Mouse (Mus musculus): ENCODE results near the gene Rufy3. TPM values are rescaled to one million over a fixed set of nuclear protein-coding genes. Genes with fewer than 3 reads are reported as not detected.
A peak's percentile ranks its signal among the peaks of the same experiment; 100 is the strongest.
"Not testable (repeated sequence)": the region's sequence is repeated elsewhere in the genome, so short reads cannot be mapped to it uniquely, and the experiment has no call there.

The Rufy3 gene
- 1 to 10 TPM; 5.6 to 6.6 (median 6.4) TPM for total RNA-seq (2022)

- peak; percentile 80 to 84 for DNase-seq (ENCODE audit: low spot score in 2 of 2)
Measured at GRCm38 (mm10) chr5:88564501-88565147, at the start of gene Rufy3. Gene Rufy3 (plus strand): TSS chr5:88565040.

DNA sequence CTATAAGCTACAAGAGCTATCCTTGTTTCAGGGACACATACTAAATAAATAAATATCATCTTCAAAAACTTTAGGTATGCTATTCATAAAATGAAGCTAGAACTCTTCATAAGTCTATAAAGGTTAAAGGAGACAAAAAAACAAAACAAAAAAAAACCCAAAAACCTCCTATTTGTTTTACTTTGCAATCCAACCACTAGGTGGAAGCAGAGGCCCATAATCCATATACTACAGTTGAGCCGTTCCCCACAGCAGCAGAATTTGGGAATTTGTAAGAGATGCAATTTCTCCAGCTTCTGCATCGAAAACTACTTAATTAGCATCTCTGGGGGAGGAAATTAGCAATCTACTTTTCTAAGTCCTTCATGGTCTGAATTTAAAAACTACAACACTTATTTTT lies 45.6 kb upstream of the Rufy3 start:
- DNase-seq (ENCODE audit: low spot score in 2 of 2): no peak

GRCm38 (mm10) chr5:88527657-88528056 lies 37.2 kb upstream of the Rufy3 start, which contains the start of gene Jchain:
Gene Jchain (minus strand): TSS chr5:88527891.
- DNase-seq (ENCODE audit: low spot score in 2 of 2): no peak

GRCm38 (mm10) chr5:88530908-88531307 lies 33.9 kb upstream of the Rufy3 start:
- no peak for DNase-seq (ENCODE audit: low spot score in 2 of 2)

DNA sequence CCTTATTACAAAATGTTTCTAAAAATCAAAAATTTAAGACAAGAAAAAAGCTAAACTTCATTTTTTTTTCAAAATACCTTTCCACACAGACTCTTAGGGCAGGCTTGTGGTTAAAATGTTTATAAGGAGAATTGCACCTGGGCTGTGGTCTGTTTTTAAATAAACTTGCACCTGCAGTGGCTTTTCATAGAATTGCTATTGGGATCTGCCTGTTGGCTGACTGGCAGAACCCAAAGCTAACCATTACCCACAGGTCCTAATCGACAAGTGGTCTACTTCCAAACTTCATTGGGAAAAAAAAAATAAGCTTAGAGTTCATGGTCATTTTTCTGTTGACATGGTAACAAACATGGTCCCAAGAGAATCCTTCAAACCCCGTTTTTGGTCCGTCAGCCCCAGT lies 30.1 kb upstream of the Rufy3 start:
- no peak for DNase-seq (ENCODE audit: low spot score in 2 of 2)

GRCm38 (mm10) chr5:88540845-88541244 lies 24.0 kb upstream of the Rufy3 start:
- no peak for DNase-seq (ENCODE audit: low spot score in 2 of 2)

DNA sequence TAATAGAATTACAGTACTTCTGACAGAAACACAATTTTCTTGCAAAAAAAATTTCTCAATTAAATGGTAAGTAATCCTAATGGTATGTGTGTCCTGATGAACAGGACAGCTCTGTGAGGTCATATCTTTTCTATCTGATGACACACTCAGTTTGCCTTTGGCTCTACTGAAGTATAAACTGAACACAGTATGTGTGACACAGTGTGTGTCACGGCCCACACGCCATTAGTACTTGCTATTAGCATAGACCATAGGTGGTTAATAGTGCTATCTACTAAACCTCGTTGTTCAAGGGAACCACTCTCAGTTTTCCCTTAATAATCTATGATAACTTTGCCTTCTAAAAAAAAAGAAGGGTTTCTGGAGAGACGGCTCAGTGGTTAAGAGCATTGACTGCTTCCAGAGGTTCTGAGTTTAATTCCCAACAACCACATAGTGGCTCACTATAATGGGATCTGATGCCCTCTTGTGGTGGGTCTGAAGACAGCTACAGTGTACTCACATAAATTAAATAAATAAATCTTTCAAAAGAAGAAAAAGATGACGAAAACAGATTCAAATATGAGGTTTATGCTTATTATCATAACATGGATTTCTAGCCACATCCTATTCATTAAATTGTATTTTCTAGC lies 22.1 kb upstream of the Rufy3 start:
- no peak for DNase-seq (ENCODE audit: low spot score in 2 of 2)

GRCm38 (mm10) chr5:88544411-88544810 lies 20.4 kb upstream of the Rufy3 start:
- DNase-seq (ENCODE audit: low spot score in 2 of 2): not testable (repeated sequence)

GRCm38 (mm10) chr5:88545536-88545935 lies 19.3 kb upstream of the Rufy3 start:
- no peak for DNase-seq (ENCODE audit: low spot score in 2 of 2)

DNA sequence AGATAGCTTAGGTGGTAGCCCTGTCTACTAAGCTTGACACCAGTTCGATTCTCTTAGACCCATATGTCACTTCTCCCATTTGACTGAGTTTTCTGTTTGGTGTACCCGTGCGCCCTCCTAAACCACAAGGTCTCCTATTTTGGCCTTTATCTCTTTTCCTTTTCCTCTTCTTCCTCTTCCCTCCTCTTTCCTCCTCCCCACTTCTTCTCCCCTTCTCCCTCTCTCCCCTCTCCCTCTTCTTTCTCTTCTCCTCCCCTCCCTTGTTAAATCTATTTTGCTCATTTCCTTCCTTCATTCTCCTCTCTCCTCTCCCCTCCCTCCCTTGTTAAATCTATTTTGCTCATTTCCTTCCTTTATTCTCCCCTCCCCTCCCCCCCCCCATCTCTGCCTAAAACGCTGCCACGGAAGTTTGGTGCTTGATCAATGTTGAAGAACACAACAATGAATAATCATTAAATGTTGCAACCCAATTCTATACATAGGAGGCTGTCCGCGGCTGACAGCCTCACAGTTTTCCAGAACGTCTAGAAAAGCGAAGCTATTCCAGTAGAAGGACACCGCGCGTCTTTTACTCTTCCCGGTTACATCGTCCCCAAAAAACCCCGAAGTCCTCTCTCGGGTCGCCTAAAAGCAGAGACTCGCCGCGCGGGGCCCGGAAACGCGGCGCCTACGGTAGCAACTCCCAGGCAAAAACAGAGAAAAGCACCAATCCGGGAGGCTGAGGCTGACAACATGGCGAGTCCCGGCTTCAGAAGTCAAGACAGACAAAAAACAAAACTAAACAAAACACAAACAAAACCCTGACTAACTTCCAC lies 11.4 kb upstream of the Rufy3 start:
- no peak for DNase-seq (ENCODE audit: low spot score in 2 of 2)

DNA sequence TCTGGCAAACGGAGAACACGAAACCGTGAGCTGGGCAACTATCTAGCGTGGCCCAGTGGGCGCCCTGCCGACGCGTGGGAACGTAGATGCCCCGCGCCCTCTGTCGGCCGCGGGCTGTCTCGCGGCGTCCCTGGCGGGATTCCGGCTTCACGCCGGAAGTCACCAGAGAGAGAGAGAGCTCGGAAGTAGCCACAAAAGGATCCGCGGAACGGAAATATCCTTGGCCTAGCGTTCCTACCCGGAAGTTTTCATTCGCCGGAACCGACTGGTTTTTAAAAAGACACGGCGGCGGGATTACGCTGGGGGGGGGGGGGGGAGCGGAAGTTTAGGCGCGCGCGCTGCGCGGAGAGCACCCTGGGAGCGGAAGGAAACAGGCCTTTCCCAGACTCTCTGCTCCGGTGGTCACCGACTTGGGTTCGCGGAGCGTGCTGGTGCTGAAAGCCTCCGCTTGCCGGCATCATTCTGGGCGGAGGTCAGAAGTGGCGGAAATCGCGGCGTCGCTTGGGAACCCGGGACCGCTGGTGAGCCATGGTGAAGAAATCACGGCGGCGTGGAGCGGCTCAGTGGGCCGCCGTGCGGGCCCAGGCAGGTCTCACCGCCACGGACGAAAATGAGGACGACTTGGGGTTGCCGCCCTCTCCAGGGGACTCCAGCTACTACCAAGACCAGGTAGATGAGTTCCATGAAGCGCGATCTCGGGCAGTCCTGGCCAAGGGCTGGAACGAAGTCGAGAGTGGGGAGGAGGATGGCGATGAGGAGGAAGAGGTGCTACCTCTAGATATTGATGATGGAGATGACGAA lies 10.6 kb upstream of the Rufy3 start, which contains the start of gene Utp3:
TSS of gene Utp3 (plus strand) at position 377 of the 801 bp plus-strand sequence.
- DNase-seq (ENCODE audit: low spot score in 2 of 2): peak; percentile 89 to 90

DNA sequence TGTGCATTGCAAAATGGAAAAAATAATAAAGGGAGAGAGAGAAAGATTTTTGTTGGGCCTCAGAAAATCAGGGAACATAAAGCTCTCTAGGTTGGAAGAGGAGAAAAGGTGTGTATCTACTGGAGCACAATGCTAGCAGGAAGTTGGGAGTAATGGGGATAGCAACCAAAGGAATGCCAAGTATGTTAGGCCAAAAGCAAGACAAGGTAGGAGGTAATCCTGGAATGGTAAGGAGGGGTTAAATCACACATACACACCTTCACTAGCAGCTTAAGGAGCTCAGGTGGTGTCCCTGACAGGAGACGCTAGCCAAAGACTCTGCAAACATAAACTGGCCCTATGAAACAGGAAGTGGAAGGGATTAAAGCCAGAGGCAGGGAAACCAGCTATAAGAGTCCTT lies 5.8 kb upstream of the Rufy3 start:
- no peak for DNase-seq (ENCODE audit: low spot score in 2 of 2)

GRCm38 (mm10) chr5:88561080-88561814 lies 3.6 kb upstream of the Rufy3 start:
- no peak for DNase-seq (ENCODE audit: low spot score in 2 of 2)

- no peak for DNase-seq (ENCODE audit: low spot score in 2 of 2)
Measured at GRCm38 (mm10) chr5:88562863-88563780, 1.7 kb upstream of the Rufy3 start.

- peak; percentile 54 to 73 for DNase-seq (ENCODE audit: low spot score in 2 of 2)
Measured at GRCm38 (mm10) chr5:88565148-88566033, 551 bp downstream of the Rufy3 start.

DNA sequence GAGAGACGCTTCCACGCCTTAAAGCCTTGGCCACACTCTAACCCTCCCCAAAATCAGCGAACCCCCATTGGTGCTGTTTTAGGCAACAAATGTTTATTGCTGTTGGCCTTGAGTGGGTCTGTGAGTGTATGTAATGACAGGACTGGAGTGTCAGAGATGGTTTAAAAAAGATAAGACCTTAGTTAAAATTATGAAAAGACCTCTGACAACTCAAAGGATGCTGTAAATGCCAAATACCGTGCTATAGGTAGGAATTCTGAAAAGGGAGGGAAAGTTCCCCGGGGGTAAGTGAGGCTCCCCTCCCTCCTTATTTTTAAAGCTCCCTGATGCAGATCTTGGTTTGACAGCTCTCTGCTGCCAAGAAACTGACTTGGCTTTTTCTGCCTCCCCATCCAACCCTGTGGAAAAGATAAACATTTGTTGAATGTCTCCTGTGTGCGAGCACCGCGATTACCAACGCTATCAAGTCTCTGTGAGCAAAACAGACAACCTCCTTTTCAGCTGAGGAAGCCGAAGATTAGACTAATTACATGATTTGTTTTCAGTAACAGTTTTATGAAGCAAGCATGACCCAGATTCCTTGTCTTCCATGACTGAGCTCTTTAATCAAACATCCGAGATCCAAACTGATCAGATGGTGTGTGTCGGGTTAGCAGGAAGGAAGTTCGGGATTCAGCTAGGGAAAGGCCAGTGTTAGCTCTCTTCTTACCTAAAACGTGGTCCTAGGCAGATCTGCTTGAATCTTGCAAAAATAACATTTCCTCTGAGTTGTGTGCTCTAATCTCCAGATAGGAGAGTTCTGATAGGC lies 1.4 kb downstream of the Rufy3 start:
- DNase-seq (ENCODE audit: low spot score in 2 of 2): no peak

DNA sequence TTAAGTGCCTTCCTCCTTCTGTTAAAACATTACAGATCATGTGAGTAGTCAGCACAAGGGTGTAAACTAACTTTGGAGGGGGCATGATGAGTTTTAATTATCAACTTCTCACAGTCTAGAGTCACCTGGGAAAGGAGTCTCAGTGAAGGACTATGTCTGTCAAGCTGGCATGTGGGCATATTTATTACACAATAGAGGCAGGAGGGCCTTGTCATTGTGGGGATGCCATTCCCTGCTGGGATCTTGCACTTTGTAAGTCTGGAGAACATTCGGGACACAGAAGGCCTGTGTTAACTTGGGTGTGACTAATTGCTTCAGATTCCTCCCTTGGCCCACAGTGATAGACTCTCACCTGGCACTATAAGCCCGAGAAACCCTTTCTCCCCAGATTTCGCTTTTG lies 4.7 kb downstream of the Rufy3 start:
- no peak for DNase-seq (ENCODE audit: low spot score in 2 of 2)

GRCm38 (mm10) chr5:88574829-88575228 lies 10.0 kb downstream of the Rufy3 start:
- DNase-seq (ENCODE audit: low spot score in 2 of 2): no peak

All from gastrocnemius, adult 8-10 months (tissue).